Mouse (Mus musculus): ENCODE measurements at regions not wholly inside any gene's neighbourhood (a gene's known extent, or its start where the extent isn't known, plus 50 kb on each side); places are given as distances from the start of the nearest gene placed in this dataset.

DNA sequence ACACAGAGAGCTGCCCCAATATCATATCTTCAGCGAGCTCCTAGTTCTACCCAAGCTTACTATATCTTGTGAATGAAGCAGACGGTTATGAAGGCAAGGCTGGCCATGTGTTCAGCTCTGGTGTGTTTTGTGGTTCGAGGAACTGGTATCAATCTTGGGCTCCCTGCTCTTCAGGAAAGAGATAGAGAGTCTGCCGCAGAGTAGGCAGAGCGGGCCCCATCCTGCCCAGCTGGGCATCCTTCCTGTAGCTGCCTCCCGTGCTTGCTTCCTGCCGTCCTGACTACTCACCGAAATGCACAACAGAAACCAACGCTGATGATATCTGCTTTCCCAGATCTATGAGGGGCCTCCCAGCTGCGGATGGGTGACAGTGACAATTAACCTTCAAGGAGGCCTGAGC is 60.3 kb downstream of the Snrpe start:
- peak; percentile 16 for DNase-seq (ENCODE audit: low spot score)

DNA sequence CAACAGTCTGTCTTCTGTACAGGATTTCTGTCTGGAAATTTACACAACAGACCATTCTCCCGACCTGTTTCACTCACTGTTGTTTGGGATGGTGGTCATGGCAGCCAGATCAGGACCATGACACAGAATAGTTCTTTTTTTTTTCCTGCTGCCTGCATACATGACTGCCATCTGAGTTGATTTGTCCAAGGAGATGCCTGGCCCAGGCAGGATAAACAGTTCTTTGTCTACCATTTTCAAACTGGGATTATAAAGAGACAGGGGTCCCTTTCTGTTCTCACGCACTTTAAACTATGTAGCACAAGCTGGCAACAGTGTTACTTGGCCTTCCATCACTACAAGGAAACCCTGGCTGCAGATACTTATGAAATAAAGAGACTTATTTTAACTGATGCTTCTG is 61.1 kb downstream of the Snrpe start:
- DNase-seq (ENCODE audit: low spot score), result no peak

DNA sequence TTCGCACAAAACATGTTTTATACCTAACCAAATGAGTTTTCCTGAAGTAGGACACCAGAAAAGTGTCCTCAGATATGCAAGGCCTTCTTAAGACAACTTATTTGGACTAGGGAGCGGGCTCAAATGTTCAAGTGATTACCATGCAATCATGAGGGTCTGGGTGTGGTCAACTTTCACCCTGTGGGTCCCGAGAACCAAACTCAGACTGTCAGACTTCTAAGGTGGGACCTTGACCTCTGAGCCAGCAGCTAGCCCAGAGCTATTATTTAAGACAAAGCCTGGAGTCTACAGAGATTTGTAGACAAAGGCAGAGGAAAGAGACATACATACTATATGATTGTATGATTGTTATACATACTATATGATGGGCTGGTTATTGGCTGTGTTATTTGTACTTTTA is 62.5 kb downstream of the Snrpe start:
- no peak for DNase-seq (ENCODE audit: low spot score)

DNA sequence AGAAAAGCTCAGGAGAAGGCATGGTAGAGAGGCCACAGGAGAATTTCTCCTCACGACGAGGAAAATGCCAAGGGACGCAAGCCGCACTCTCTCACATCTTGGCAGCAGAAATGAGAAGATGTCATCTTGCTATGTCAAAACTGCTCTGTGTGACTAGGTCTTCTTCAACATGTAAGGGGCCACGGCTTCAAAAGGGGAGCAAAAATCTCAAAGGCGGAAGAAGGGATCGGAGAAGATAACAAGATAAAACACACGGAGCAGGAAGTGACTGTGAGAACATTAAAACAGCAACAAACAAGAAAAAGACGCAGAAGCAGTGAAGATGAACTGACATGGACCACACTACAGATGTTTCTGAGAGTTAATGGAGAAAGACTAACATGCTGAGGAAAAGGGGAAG is 65.1 kb downstream of the Snrpe start:
- peak; percentile 56 for DNase-seq (ENCODE audit: low spot score)

- DNase-seq (ENCODE audit: low spot score), result no peak
Measured at GRCm38 (mm10) chr1:133543751-133544150, 66.3 kb downstream of the Snrpe start.

GRCm38 (mm10) chr1:133541996-133542775 is 67.9 kb downstream of the Snrpe start:
- peak; percentile 33 for DNase-seq (ENCODE audit: low spot score)

GRCm38 (mm10) chr1:133530698-133531097 is 79.4 kb downstream of the Snrpe start:
- DNase-seq (ENCODE audit: low spot score), result no peak

- DNase-seq (ENCODE audit: low spot score), result no peak
Measured at GRCm38 (mm10) chr1:133529817-133530216, 80.3 kb downstream of the Snrpe start.

DNA sequence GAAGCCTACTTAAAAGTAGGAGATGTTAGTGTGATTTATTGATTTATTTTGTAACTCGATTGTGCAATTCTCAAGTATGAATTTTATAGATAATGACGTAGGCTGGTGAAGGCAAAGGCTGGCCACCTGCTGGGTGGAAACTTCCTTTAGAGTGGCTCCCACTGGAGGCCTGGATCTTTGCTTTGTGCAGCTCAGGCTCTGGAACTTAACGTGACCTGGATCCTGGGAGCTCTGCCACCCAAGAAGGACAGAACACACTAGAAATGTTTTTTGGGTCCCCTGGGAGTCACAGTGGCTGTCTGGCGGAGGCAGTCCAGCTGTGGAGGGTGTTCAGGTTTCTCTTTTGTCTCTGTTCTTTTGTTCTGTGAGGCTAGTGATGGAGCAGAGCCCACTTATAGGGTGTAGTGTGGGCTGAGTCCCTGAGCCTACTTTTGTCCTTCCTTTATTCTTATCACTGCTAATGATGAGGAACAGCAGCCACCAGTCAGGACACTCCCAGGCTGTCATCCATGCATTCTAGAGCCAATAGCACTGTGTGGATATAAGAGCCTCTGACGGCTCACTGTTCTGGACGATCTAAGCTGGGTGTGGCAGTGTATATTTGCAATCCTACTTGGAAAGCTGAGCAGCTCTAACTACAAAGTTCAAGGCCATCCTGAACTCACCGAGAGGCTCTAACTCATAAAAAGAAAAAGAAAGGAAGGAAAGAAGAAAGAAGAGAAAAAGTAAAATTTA is 82.3 kb downstream of the Snrpe start:
- no peak for DNase-seq (ENCODE audit: low spot score)

DNA sequence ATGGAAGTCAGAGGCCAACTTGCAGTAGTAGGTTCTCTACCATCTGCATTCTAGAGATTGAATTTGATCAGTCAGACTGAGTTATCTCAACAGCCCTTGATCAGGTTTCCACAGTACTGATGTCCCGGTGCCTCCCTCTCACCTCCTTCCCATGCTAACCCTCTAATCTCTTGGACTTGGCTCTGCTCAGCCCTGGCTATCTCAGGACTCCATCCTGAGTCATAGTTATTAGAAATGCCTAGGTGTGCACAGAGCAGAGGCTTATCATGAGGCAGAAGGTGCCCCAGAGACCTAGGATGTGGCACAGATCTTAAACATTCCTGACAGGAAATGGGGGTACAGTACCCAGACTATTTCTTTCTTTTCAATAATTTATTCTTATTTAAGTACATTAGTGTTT is 87.3 kb downstream of the Snrpe start:
- no peak for DNase-seq (ENCODE audit: low spot score)

GRCm38 (mm10) chr1:133520652-133521051 is 89.4 kb downstream of the Snrpe start:
- no peak for DNase-seq (ENCODE audit: low spot score)

GRCm38 (mm10) chr1:133517020-133517419 is 92.8 kb upstream of the Sox13 start:
- no peak for DNase-seq (ENCODE audit: low spot score)

- no peak for DNase-seq (ENCODE audit: low spot score)
Measured at GRCm38 (mm10) chr1:133504116-133504515, 79.9 kb upstream of the Sox13 start.

- DNase-seq (ENCODE audit: low spot score), result no peak
Measured at GRCm38 (mm10) chr1:133503336-133503735, 79.2 kb upstream of the Sox13 start.

- DNase-seq (ENCODE audit: low spot score), result no peak
Measured at GRCm38 (mm10) chr1:133501016-133501415, 76.8 kb upstream of the Sox13 start.

- DNase-seq (ENCODE audit: low spot score), result no peak
Measured at GRCm38 (mm10) chr1:133492986-133493741, 69.0 kb upstream of the Sox13 start.

GRCm38 (mm10) chr1:133492291-133492985 is 68.3 kb upstream of the Sox13 start:
- no peak for DNase-seq (ENCODE audit: low spot score)

GRCm38 (mm10) chr1:133491857-133492290 is 67.7 kb upstream of the Sox13 start:
- no peak for DNase-seq (ENCODE audit: low spot score)

DNA sequence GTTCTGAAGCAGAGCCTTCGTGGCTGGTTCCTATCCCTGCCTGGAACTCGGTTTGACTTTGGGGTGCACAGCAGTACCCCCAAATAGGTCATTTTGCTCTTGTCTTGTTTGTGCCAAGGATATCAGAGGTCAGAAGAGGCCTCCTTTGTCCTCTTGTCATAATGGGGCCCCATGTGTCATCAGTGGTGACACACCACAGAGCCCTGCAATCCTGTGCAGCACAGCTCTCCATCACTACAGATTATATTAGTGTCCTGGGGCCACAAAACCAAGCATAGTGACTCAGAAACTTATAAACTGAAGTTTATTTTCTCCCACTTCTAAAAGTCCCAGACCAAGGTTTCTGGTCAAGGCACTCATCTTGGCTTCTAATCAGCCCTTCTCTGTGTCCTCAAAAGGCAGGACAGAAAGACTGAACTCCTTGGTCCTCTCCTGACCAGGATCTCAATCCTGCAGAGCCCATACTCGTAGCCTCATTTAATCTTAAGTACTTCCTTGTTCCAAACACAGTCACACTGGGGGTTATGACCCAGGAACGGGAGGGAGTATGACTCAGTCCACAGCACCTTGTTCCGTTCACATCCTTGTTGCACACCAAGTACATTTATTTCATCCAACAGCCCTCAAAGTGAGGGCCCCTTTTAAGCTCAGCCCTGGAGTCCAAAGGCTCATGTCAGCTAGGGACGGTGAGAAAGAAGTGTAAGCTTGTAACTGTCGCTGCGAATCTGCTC is 63.2 kb upstream of the Sox13 start:
- DNase-seq (ENCODE audit: low spot score), result no peak

- DNase-seq (ENCODE audit: low spot score), result no peak
Measured at GRCm38 (mm10) chr1:133486370-133486769, 62.2 kb upstream of the Sox13 start.

- DNase-seq (ENCODE audit: low spot score), result no peak
Measured at GRCm38 (mm10) chr1:133482891-133483290, 58.7 kb upstream of the Sox13 start.

Data from T-cell, adult 2 months (primary cell).